Mouse (Mus musculus) ES-E14 (cell line): ENCODE measurements around the gene Shroom3.

Experiments
- CHD2 ChIP-seq: IDR thresholded peaks from 2 replicates; pipeline ENCODE4 v1.6.1; 2014; ENCODE audit warnings: mild to moderate bottlenecking, low read depth, low read length, inconsistent platforms
- HCFC1 ChIP-seq: IDR thresholded peaks from 2 replicates; pipeline ENCODE4 v1.6.1; 2012; ENCODE audit warnings: low read length, inconsistent platforms, borderline replicate concordance; ENCODE audit not compliant: insufficient read depth
- MAFK ChIP-seq: IDR thresholded peaks from 2 replicates; pipeline ENCODE4 v1.6.1; 2014; ENCODE audit warnings: mild to moderate bottlenecking, low read depth, low read length, inconsistent platforms; ENCODE audit not compliant: insufficient read depth
- ZC3H11A ChIP-seq: IDR thresholded peaks from 2 replicates; pipeline ENCODE4 v1.6.1; 2012; ENCODE audit warnings: low read depth, mild to moderate bottlenecking, inconsistent platforms, low read length, borderline replicate concordance
- ZNF384 ChIP-seq: IDR thresholded peaks from 2 replicates; pipeline ENCODE4 v1.6.1; 2012; ENCODE audit warnings: low read depth, low read length, inconsistent platforms

DNA sequence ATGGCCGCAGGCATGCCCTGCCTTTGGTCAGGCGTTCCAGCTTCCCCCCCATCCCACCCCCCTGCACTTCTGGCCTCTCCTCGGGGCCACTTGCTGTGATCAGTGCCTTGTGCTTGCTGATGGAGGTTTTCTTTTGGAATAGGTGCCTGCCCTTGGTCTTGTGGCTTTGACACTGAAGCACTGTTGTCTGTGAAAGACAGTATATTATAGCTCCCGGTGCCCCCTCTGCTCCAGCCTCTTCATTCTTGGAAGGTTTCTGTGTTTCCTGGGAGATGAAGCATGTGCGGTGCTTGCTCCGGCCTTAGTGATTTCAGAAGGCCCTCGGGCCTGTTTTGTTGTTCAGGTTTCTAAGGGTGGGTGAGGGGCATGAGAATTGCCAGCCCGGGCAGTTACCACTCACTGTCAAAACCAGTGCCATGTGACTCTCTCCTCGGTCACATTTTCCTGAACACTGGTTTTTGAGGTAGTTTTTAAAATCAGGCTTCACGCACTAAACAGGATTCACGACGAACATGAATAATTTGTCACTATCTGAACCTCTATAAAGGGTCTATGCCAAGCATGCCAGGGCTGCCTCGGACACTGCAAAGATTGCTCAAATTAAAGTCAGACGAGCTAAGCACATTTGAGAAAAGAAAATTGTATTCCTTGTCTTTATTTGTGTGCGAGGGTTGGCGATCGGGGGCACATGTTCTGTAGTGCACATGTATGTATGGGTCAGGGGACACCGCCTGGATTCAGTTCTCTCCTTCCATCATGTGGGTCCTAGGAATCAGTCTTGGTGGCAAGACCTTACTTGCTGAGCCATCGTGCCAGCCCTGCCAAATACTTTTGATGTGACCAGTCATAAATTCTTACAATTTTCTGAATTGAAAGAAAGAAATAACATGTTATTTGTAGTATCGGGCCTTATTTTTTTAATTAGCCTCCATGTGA is 160.9 kb downstream of the Shroom3 start:
- no peak for TF ChIP-seq CHD2
- no peak for TF ChIP-seq HCFC1
- no peak for TF ChIP-seq MAFK
- TF ChIP-seq ZC3H11A = no peak
- no peak for TF ChIP-seq ZNF384
